Mouse (Mus musculus): Measurements from ENCODE around the gene Atp6v0a4.

DNA sequence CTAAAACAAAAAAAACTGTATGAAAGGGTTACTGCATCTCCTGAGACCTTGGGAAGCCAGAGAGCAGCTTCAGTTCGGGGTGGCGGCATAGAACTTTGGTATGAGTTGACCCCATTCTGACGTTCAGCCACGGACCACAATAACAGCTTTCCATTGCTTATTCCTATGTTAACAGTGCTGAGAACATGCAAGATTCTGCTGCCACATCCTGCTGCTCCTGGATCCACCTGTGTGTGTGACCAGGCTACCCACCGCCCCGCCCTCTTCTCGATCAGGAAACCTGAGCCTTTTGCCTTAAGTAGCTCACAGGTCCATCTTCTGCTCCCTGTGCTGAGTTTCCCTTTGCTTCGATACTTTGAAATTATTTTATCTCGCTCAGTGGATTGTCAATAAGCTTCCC lies 18.5 kb downstream of the Atp6v0a4 start:
- TF ChIP-seq CTCF (IDR thresholded peaks at IDR 0.05; ENCODE audit: insufficient read depth, low read length) (no peak), POLR2A (IDR thresholded peaks at IDR 0.05; ENCODE audit: borderline replicate concordance, extremely low read depth, low read depth, low read length) (no peak)

All from lung, adult 2 months (tissue).